Mouse (Mus musculus) kidney, embryonic 14.5 days (tissue): ENCODE results near the gene Myl6b. TPM values are rescaled to one million over a fixed set of nuclear protein-coding genes. Genes with fewer than 3 reads are reported as not detected.
"Not testable (repeated sequence)": the region's sequence is repeated elsewhere in the genome, so short reads cannot be mapped to it uniquely, and the experiment has no call there.

Experiments
- ATAC-seq: fragments of 200-750 bp; cut with Nextera tagmentation; 2 replicates; pipeline ENCODE4 v1.8.0; 2017; ENCODE audit warnings: moderate number of reproducible peaks, mild to moderate bottlenecking, moderate TSS enrichment, moderate library complexity; ENCODE audit not compliant: low FRiP score, low TSS enrichment
- H3K27ac ChIP-seq: fragments of 300-500 bp; sonication (generic); 2 replicates; pipeline ENCODE4 v1.5.1; 2014; ENCODE audit warnings: low read depth, mild to moderate bottlenecking, low read length, moderate library complexity, mixed read lengths
- H3K27me3 ChIP-seq: fragments of 300-500 bp; sonication (generic); 2 replicates; pipeline ENCODE4 v1.6.1; 2014; ENCODE audit warnings: mild to moderate bottlenecking, low read length; ENCODE audit not compliant: control insufficient read depth, insufficient read depth
- H3K36me3 ChIP-seq: fragments of 300-500 bp; sonication (generic); 2 replicates; pipeline ENCODE4 v1.6.1; 2014; ENCODE audit warnings: low read length, mixed read lengths; ENCODE audit not compliant: control insufficient read depth, insufficient read depth
- H3K4me1 ChIP-seq: fragments of 300-500 bp; sonication (generic); 2 replicates; pipeline ENCODE4 v1.6.1; 2014; ENCODE audit warnings: low read length, mixed read lengths; ENCODE audit not compliant: control insufficient read depth, insufficient read depth
- H3K4me2 ChIP-seq: fragments of 300-500 bp; sonication (generic); replicated peaks from 2 replicates; pipeline ENCODE4 v1.6.1; 2014; ENCODE audit warnings: low read depth, mild to moderate bottlenecking, low read length
- H3K4me3 ChIP-seq: fragments of 300-500 bp; sonication (generic); 2 replicates; pipeline ENCODE4 v1.5.1; 2014; ENCODE audit warnings: mild to moderate bottlenecking, low read length
- H3K9ac ChIP-seq: fragments of 300-500 bp; sonication (generic); 2 replicates; pipeline ENCODE4 v1.6.1; 2014; ENCODE audit warnings: low read depth, mild to moderate bottlenecking, low read length, moderate library complexity
- H3K9me3 ChIP-seq: fragments of 300-500 bp; sonication (generic); 2 replicates; pipeline ENCODE4 v1.6.1; 2016; ENCODE audit warnings: low read length; ENCODE audit not compliant: control insufficient read depth
- WGBS: fragments of 180-500 bp; shearing (Covaris S2); extraction: QIAGEN DNeasy Blood & Tissue Kit; methylation state at CpG from one replicate; pipeline ENCODE4 v1.1.7; 2014; 5-methylcytosine and 5-hydroxymethylcytosine counted together
- polyA plus RNA-seq: library from polyadenylated mRNA; unstranded; fragments of >200 nt; fragmentation: Nextera tagmentation; extraction: Ambion mirVana; gene quantifications from 2 replicates; pipeline ENCODE4 v1.2.1, GENCODE M21; 2014

Gene Myl6b
- polyA plus RNA-seq, 1 experiment from 2014 or later = 3.2 TPM

GRCm38 (mm10) chr10:128510301-128510700 is 11.8 kb upstream of the Myl6b start:
- Histone ChIP-seq H3K27ac (no peak overlapping the region), H3K4me1 (no peaks in the 10 kb centered on the region), H3K4me2 (no peak overlapping the region), H3K9ac (no peak overlapping the region), H3K27me3 (no peaks in the 10 kb centered on the region), H3K4me3 (no peak overlapping the region), H3K9me3 (no peaks in the 10 kb centered on the region), H3K36me3 (peaks cover 5% of the 10 kb centered on the region; the same call in 1 of the 2 replicates)
- WGBS = 88% methylated on average over 11 of the region's 11 CpGs
- no peak for ATAC-seq

- Histone ChIP-seq H3K27ac (no peak overlapping the region), H3K27me3 (no peaks in the 10 kb centered on the region), H3K4me2 (no peak overlapping the region), H3K36me3 (peaks cover 5% of the 10 kb centered on the region; the same call in 1 of the 2 replicates), H3K9ac (no peak overlapping the region), H3K9me3 (no peaks in the 10 kb centered on the region), H3K4me1 (no peaks in the 10 kb centered on the region), H3K4me3 (no peak overlapping the region)
- 65% methylated on average over 4 of the region's 4 CpGs for WGBS
- no peak for ATAC-seq
These were observed 11.3 kb upstream of the Myl6b start for GRCm38 (mm10) chr10:128509831-128510230.

- H3K4me3 ChIP-seq = no peak overlapping the region
- H3K36me3 ChIP-seq = peaks cover 5% of the 10 kb centered on the region; the same call in 1 of the 2 replicates
- no peak overlapping the region for H3K4me2 ChIP-seq
- no peak for ATAC-seq
- H3K27me3 ChIP-seq = no peaks in the 10 kb centered on the region
- WGBS = 86% methylated on average over 9 of the region's 9 CpGs
- H3K4me1 ChIP-seq = no peaks in the 10 kb centered on the region
- no peaks in the 10 kb centered on the region for H3K9me3 ChIP-seq
- no peak overlapping the region for H3K9ac ChIP-seq
- H3K27ac ChIP-seq = no peak overlapping the region
These were observed 10.7 kb upstream of the Myl6b start for GRCm38 (mm10) chr10:128509203-128509602.

- H3K4me3 ChIP-seq = no peak overlapping the region
- H3K27me3 ChIP-seq = no peaks in the 10 kb centered on the region
- no peak overlapping the region for H3K9ac ChIP-seq
- H3K9me3 ChIP-seq = no peaks in the 10 kb centered on the region
- H3K27ac ChIP-seq = no peak overlapping the region
- WGBS = 85% methylated on average over 9 of the region's 9 CpGs
- H3K4me2 ChIP-seq = no peak overlapping the region
- ATAC-seq = no peak
- peaks cover 5% of the 10 kb centered on the region; the same call in 1 of the 2 replicates for H3K36me3 ChIP-seq
- H3K4me1 ChIP-seq = no peaks in the 10 kb centered on the region
These were observed 9.8 kb upstream of the Myl6b start for GRCm38 (mm10) chr10:128508260-128508659.

DNA sequence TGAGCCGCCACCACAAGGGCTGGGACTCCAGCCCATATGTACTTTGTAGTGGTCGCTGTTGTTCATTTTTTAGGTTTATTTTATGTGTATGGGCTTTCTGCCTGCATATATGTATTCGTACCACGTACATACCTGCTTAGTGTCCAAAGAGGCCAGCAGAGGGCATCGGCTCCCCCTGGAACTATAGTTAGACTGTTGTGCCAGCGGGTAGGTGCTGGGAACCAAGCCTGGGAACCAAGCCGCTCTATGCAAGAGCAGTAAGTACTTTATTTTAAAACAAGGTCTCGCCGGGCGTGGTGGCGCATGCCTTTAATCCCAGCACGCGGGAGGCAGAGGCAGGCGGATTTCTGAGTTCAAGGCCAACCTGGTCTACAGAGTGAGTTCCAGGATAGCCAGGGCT is 7.5 kb upstream of the Myl6b start:
- no peak overlapping the region for H3K27ac ChIP-seq
- no peaks in the 10 kb centered on the region for H3K9me3 ChIP-seq
- no peaks in the 10 kb centered on the region; the same call in 1 of the 2 replicates for H3K36me3 ChIP-seq
- H3K4me2 ChIP-seq = no peak overlapping the region
- no peaks in the 10 kb centered on the region for H3K4me1 ChIP-seq
- no peaks in the 10 kb centered on the region for H3K27me3 ChIP-seq
- H3K4me3 ChIP-seq = no peak overlapping the region
- H3K9ac ChIP-seq = no peak overlapping the region
- ATAC-seq = no peak
- WGBS = 93% methylated on average over 14 of the region's 14 CpGs

DNA sequence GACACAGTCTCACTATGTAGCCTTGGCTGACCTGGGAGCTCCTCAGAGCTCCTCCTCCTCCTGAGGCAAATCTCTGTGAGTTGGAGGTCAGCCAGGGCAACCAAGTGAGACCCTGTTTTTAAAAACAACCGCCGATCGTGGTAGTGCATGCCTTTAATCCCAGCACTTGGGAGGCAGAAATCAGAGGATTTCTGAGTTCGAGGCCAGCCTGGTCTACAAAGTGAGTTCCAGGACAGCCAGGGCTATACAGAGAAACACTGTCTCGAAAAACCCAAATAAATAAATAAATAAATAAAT is 6.8 kb upstream of the Myl6b start:
- not testable (repeated sequence) for H3K4me1 ChIP-seq, H3K4me2 ChIP-seq, H3K9ac ChIP-seq, H3K36me3 ChIP-seq, H3K27me3 ChIP-seq, H3K27ac ChIP-seq, H3K4me3 ChIP-seq, H3K9me3 ChIP-seq, ATAC-seq
- WGBS = 71% methylated on average over 5 of the region's 5 CpGs

GRCm38 (mm10) chr10:128504641-128505370 is 6.3 kb upstream of the Myl6b start:
- Histone ChIP-seq H3K4me2 (no peak overlapping the region), H3K4me3 (no peak overlapping the region), H3K9me3 (no peaks in the 10 kb centered on the region), H3K27ac (no peak overlapping the region), H3K4me1 (no peaks in the 10 kb centered on the region), H3K36me3 (no peaks in the 10 kb centered on the region), H3K9ac (no peak overlapping the region), H3K27me3 (no peaks in the 10 kb centered on the region)
- WGBS = 65% methylated on average over 9 of the region's 9 CpGs
- no peak for ATAC-seq

- Histone ChIP-seq H3K27ac (no peak overlapping the region), H3K27me3 (no peaks in the 10 kb centered on the region), H3K36me3 (no peaks in the 10 kb centered on the region), H3K4me2 (no peak overlapping the region), H3K9ac (no peak overlapping the region), H3K4me3 (no peak overlapping the region), H3K4me1 (no peaks in the 10 kb centered on the region), H3K9me3 (no peaks in the 10 kb centered on the region)
- 71% methylated on average over 3 of the region's 3 CpGs for WGBS
- no peak for ATAC-seq
These were observed 5.5 kb upstream of the Myl6b start for GRCm38 (mm10) chr10:128504012-128504411.

DNA sequence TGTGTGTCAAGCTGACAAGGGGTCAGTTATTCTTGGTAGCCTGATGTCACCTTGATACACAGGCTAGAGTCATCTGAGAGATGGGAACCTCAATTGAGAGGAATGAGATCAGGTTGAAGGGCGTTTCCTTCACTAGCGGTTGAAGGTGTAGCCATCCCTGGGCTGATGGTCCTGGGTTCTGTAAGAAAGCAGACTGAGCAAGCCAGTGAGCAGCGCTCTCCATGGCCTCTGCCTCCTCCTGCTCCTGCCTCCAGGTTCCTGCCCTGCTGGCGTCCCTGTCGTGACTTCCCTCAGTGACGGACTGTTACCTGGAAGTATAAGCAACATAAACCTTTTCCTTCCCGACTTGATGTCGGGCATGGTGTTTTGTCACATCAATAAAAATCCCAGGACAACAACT is 5.0 kb upstream of the Myl6b start:
- ATAC-seq = no peak
- 67% methylated on average over 8 of the region's 8 CpGs for WGBS

More for the DNA sequence above, 5.0 kb upstream of the Myl6b start:
- H3K4me1 ChIP-seq = no peaks in the 10 kb centered on the region
- no peak overlapping the region for H3K27ac ChIP-seq
- H3K4me3 ChIP-seq = no peak overlapping the region
- no peaks in the 10 kb centered on the region for H3K27me3 ChIP-seq
- no peak overlapping the region for H3K4me2 ChIP-seq
- H3K9ac ChIP-seq = no peak overlapping the region
- no peaks in the 10 kb centered on the region for H3K9me3 ChIP-seq
- H3K36me3 ChIP-seq = no peaks in the 10 kb centered on the region
